Mouse (Mus musculus) midbrain, embryonic 13.5 days (tissue): ENCODE measurements around the gene B4galt3. TPM values are rescaled to one million over a fixed set of nuclear protein-coding genes. Genes with fewer than 3 reads are reported as not detected.
"Not testable (repeated sequence)": the region's sequence is repeated elsewhere in the genome, so short reads cannot be mapped to it uniquely, and the experiment has no call there.

Source experiments
- ATAC-seq: fragments of 200-750 bp; cut with Nextera tagmentation; 2 replicates; pipeline ENCODE4 v1.8.0; 2017; ENCODE audit warnings: mild to moderate bottlenecking, moderate TSS enrichment, moderate library complexity
- H3K27ac ChIP-seq: fragments of 300-500 bp; sonication (generic); 2 replicates; pipeline ENCODE4 v1.5.1; 2015; ENCODE audit warnings: inconsistent platforms, mild to moderate bottlenecking, moderate library complexity
- H3K27me3 ChIP-seq: fragments of 300-500 bp; sonication (generic); 2 replicates; pipeline ENCODE4 v1.6.1; 2015; ENCODE audit warnings: mild to moderate bottlenecking, inconsistent platforms
- H3K36me3 ChIP-seq: fragments of 300-500 bp; sonication (generic); 2 replicates; pipeline ENCODE4 v1.6.1; 2015; ENCODE audit warnings: mild to moderate bottlenecking, inconsistent platforms
- H3K4me1 ChIP-seq: fragments of 300-500 bp; sonication (generic); replicated peaks from 2 replicates; pipeline ENCODE4 v1.6.1; 2015; ENCODE audit warnings: inconsistent platforms
- H3K4me2 ChIP-seq: fragments of 300-500 bp; sonication (generic); replicated peaks from 2 replicates; pipeline ENCODE4 v1.6.1; 2015; ENCODE audit warnings: moderate library complexity, mild to moderate bottlenecking, inconsistent platforms
- H3K4me3 ChIP-seq: fragments of 300-500 bp; sonication (generic); replicated peaks from 2 replicates; pipeline ENCODE4 v1.5.1; 2015; ENCODE audit warnings: mild to moderate bottlenecking, inconsistent platforms
- H3K9ac ChIP-seq: fragments of 300-500 bp; sonication (generic); replicated peaks from 2 replicates; pipeline ENCODE4 v1.6.1; 2015; ENCODE audit warnings: mild to moderate bottlenecking, inconsistent platforms
- H3K9me3 ChIP-seq: fragments of 300-500 bp; sonication (generic); 2 replicates; pipeline ENCODE4 v1.6.1; 2016; ENCODE audit warnings: mild to moderate bottlenecking, inconsistent platforms
- WGBS: fragments of 180-500 bp; shearing (Covaris S2); methylation state at CpG from one replicate; pipeline ENCODE4 v1.1.7; 2015; 5-methylcytosine and 5-hydroxymethylcytosine counted together
- polyA plus RNA-seq: library from polyadenylated mRNA; unstranded; fragments of >200 nt; fragmentation: Nextera tagmentation; extraction: Ambion mirVana; gene quantifications from 2 replicates; pipeline ENCODE4 v1.2.1, GENCODE M21; 2015

Gene B4galt3
- polyA plus RNA-seq, 1 experiment from 2014 or later: 99.0 TPM

GRCm38 (mm10) chr1:171294298-171295062 lies 24.4 kb downstream of the B4galt3 start, which contains the start of gene Ufc1:
Gene Ufc1 (minus strand): TSS chr1:171295024.
- peak within 1 kb of the TSS; percentile 77 for H3K9ac ChIP-seq
- peaks cover 6% of the 10 kb centered on the region for H3K36me3 ChIP-seq
- H3K27me3 ChIP-seq: peaks cover 25% of the 10 kb centered on the region
- under 1% methylated on average over 42 of the region's 42 CpGs for WGBS
- no peaks in the 10 kb centered on the region for H3K9me3 ChIP-seq
- H3K4me3 ChIP-seq: peak within 1 kb of the TSS; percentile 71
- peaks cover 10% of the 10 kb centered on the region for H3K4me1 ChIP-seq
- H3K27ac ChIP-seq: peak within 1 kb of the TSS; percentile 89
- peak within 1 kb of the TSS; percentile 82 for H3K4me2 ChIP-seq
- ATAC-seq: peak; percentile 86

GRCm38 (mm10) chr1:171295063-171295402 lies 24.9 kb downstream of the B4galt3 start:
- H3K4me1 ChIP-seq: peaks cover 10% of the 10 kb centered on the region
- H3K9ac ChIP-seq: peak overlapping the region; percentile 77
- H3K4me3 ChIP-seq: peak overlapping the region; percentile 71
- H3K27me3 ChIP-seq: peaks cover 25% of the 10 kb centered on the region
- peak overlapping the region; percentile 82 for H3K4me2 ChIP-seq
- WGBS: 15% methylated on average over 3 of the region's 3 CpGs
- peak overlapping the region; percentile 89 for H3K27ac ChIP-seq
- peaks cover under 1% of the 10 kb centered on the region; the same call in 1 of the 2 replicates for H3K36me3 ChIP-seq
- no peaks in the 10 kb centered on the region for H3K9me3 ChIP-seq
- peak; percentile 58 for ATAC-seq

- WGBS: 67% methylated on average over 3 of the region's 3 CpGs
- no peak overlapping the region for H3K4me3 ChIP-seq
- no peak overlapping the region for H3K27ac ChIP-seq
- peaks cover 25% of the 10 kb centered on the region for H3K27me3 ChIP-seq
- no peaks in the 10 kb centered on the region for H3K36me3 ChIP-seq
- H3K9ac ChIP-seq: no peak overlapping the region
- H3K4me2 ChIP-seq: no peak overlapping the region
- H3K9me3 ChIP-seq: no peaks in the 10 kb centered on the region
- H3K4me1 ChIP-seq: peaks cover 8% of the 10 kb centered on the region
- ATAC-seq: no peak
Measured at GRCm38 (mm10) chr1:171298226-171298625, 28.1 kb downstream of the B4galt3 start.

GRCm38 (mm10) chr1:171306157-171306556 lies 36.0 kb downstream of the B4galt3 start:
- H3K27me3 ChIP-seq, H3K27ac ChIP-seq, H3K4me3 ChIP-seq, H3K4me1 ChIP-seq, ATAC-seq, H3K9me3 ChIP-seq, H3K9ac ChIP-seq, H3K36me3 ChIP-seq, H3K4me2 ChIP-seq: not testable (repeated sequence)
- WGBS: 70% methylated on average over 5 of the region's 5 CpGs

- 81% methylated on average over 2 of the region's 2 CpGs for WGBS
- H3K36me3 ChIP-seq: no peaks in the 10 kb centered on the region
- no peak overlapping the region for H3K4me2 ChIP-seq
- no peaks in the 10 kb centered on the region; the same call in 1 of the 2 replicates for H3K27me3 ChIP-seq
- H3K4me1 ChIP-seq: no peaks in the 10 kb centered on the region
- H3K4me3 ChIP-seq: no peak overlapping the region
- no peak overlapping the region for H3K27ac ChIP-seq
- no peaks in the 10 kb centered on the region for H3K9me3 ChIP-seq
- no peak overlapping the region for H3K9ac ChIP-seq
- no peak for ATAC-seq
Measured at GRCm38 (mm10) chr1:171309321-171309720, 39.2 kb downstream of the B4galt3 start.

DNA sequence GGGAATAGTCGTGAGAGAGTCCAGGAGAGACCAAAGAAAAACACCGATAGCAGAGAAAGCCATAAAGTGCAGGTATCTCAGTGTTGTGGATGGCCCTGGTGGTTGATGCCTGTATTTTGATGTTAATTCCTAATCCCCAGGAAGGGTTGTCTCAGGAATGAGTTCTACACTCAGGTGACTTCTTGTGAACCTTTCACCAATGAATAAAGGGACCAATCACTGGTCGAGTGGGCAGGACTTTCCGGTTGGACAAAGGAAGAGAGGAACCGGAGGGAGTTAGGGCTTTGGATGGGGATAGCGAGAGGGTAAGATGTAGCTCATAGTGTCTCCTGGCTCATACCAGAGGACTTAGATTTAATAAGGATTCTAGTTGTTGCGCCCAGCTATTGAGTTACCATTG lies 49.6 kb downstream of the B4galt3 start:
- no peaks in the 10 kb centered on the region for H3K4me1 ChIP-seq
- H3K4me2 ChIP-seq: no peak overlapping the region
- H3K9me3 ChIP-seq: no peaks in the 10 kb centered on the region
- H3K36me3 ChIP-seq: no peaks in the 10 kb centered on the region
- WGBS: 14% methylated on average over 7 of the region's 7 CpGs
- H3K9ac ChIP-seq: no peak overlapping the region
- H3K4me3 ChIP-seq: no peak overlapping the region
- no peak for ATAC-seq
- no peak overlapping the region for H3K27ac ChIP-seq
- H3K27me3 ChIP-seq: no peaks in the 10 kb centered on the region

- H3K4me3 ChIP-seq: no peak overlapping the region
- 12% methylated on average over 5 of the region's 5 CpGs for WGBS
Measured at GRCm38 (mm10) chr1:171320151-171320550, 50.0 kb downstream of the B4galt3 start.

GRCm38 (mm10) chr1:171321415-171321814 lies 51.3 kb downstream of the B4galt3 start:
- Histone ChIP-seq H3K27ac (no peak overlapping the region), H3K4me1 (peaks cover 9% of the 10 kb centered on the region), H3K36me3 (no peaks in the 10 kb centered on the region), H3K27me3 (no peaks in the 10 kb centered on the region), H3K4me3 (no peak overlapping the region), H3K9ac (no peak overlapping the region), H3K4me2 (no peak overlapping the region), H3K9me3 (no peaks in the 10 kb centered on the region)
- no peak for ATAC-seq

More at GRCm38 (mm10) chr1:171320151-171320550, 50.0 kb downstream of the B4galt3 start:
- no peak for ATAC-seq
- Histone ChIP-seq H3K27me3 (no peaks in the 10 kb centered on the region), H3K36me3 (no peaks in the 10 kb centered on the region), H3K9me3 (no peaks in the 10 kb centered on the region), H3K27ac (no peak overlapping the region), H3K9ac (no peak overlapping the region), H3K4me1 (no peaks in the 10 kb centered on the region), H3K4me2 (no peak overlapping the region)

DNA sequence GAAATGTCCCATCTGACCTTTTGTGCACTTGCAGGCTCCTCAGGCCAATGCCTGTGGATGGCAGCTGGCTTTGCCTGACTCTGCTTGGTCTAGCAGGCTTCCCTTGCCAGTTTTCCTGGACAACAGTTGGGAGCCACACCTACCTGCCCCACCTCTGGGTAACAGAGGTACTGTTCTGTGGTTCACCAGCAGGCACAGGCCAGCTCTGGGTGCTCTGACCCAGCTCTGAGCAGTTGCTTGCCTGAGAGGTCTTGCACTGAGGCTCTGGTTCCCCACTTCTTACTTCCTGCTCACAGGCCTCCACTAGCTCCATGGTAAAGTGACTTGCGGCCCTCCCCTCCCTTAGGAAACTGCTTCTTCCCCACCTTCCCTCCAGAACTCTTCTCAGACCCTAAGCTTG lies 51.9 kb downstream of the B4galt3 start:
- Histone ChIP-seq H3K4me1 (peaks cover 12% of the 10 kb centered on the region), H3K9ac (no peak overlapping the region), H3K27ac (no peak overlapping the region), H3K4me3 (no peak overlapping the region), H3K36me3 (no peaks in the 10 kb centered on the region), H3K27me3 (no peaks in the 10 kb centered on the region), H3K9me3 (no peaks in the 10 kb centered on the region), H3K4me2 (no peak overlapping the region)
- ATAC-seq: peak; percentile 70; the same call in 1 of the 2 replicates
- WGBS: 83% methylated on average over 1 of the region's 1 CpGs

DNA sequence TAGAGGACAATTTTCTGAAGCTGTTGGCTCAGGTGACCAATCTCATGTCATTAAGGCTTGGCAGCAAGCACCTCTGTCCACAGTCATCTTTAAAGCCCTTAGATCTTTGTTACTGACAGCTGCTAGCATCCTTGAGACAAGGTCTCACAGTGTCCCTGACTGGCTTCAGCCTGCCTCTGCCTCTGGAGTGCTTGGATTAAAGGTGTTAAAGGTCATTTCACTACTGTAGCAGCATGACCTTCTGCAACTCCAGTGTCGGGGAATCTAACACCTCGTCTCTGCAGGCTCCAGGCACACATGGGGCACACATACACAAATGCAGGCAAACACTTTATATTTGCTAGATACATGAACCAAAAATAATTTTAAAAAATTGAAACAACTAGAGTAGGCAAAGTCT lies 55.4 kb downstream of the B4galt3 start:
- WGBS: 89% methylated on average over 2 of the region's 2 CpGs
- ATAC-seq: no peak
- H3K27me3 ChIP-seq: no peaks in the 10 kb centered on the region
- no peak overlapping the region for H3K4me2 ChIP-seq
- H3K27ac ChIP-seq: no peak overlapping the region
- H3K9me3 ChIP-seq: no peaks in the 10 kb centered on the region
- peaks cover 32% of the 10 kb centered on the region for H3K4me1 ChIP-seq
- no peaks in the 10 kb centered on the region for H3K36me3 ChIP-seq
- H3K4me3 ChIP-seq: no peak overlapping the region
- no peak overlapping the region for H3K9ac ChIP-seq
